ENCODE assay signal across 27 mouse cellular contexts in the genomic region with DNA sequence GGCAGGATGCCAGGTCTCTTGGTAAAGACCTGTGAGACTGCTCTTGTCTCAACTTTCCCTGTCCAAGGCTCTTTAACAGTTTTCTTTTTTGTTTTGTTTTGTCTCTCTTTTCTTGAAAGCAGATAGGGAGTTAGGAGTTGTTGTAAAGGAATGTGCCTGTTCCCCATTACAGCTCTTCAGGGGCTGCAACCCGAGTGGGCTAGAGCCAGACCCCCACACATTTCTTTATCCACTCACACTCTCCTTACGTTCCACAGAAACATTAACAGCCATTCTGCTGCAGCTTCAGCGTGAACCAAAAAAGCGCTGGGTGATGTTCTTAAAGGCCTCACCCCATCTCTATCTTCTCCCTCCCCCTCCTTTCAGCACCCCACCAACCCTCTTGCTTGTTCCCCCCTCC.
A peak's percentile ranks its signal among the peaks of the same experiment; 100 is the strongest.
DNase-seq lines count a peak whose midpoint lies in the region; ATAC-seq and TF ChIP-seq lines count a peak whose summit lies in the region.
"Had no signal": no experiment of that assay in that cellular context is flagged by ENCODE, and none has a peak within 500 bp of the region (broad histone marks: within the 10 kb centered on the region; RNA-seq: fewer than 3 reads in every experiment).

No protein-coding gene starts in this region.

- no peak overlapping the region for H3K9ac ChIP-seq in kidney, postnatal 0 days (ENCODE audit: low read depth, low read length)
- H3K9ac ChIP-seq in embryonic facial prominence, embryonic 14.5 days (ENCODE audit: low read depth, low read length), result no peak overlapping the region
- no peak overlapping the region for H3K9ac ChIP-seq in limb, embryonic 13.5 days
- H3K9ac ChIP-seq: forebrain, postnatal 0 days; heart, embryonic 13.5 days; liver, embryonic 14.5 days; midbrain, embryonic 13.5 days; neural tube, embryonic 13.5 days had no signal

- no peak overlapping the region for H3K4me3 ChIP-seq in kidney, postnatal 0 days (replicated peaks; ENCODE audit: low read depth, low read length)
- no peak overlapping the region for H3K4me3 ChIP-seq in embryonic facial prominence, embryonic 14.5 days (ENCODE audit: low read depth, low read length)
- H3K4me3 ChIP-seq in limb, embryonic 13.5 days, result no peak overlapping the region
- H3K4me3 ChIP-seq: heart, embryonic 13.5 days; midbrain, embryonic 13.5 days; neural tube, embryonic 13.5 days had no signal

- H3K4me2 ChIP-seq in kidney, postnatal 0 days (ENCODE audit: low read length), result no peak overlapping the region
- H3K4me2 ChIP-seq in embryonic facial prominence, embryonic 14.5 days (ENCODE audit: low read depth, low read length), result no peak overlapping the region
- H3K4me2 ChIP-seq in limb, embryonic 13.5 days (replicated peaks), result no peak overlapping the region
- H3K4me2 ChIP-seq: heart, embryonic 13.5 days; midbrain, embryonic 13.5 days; neural tube, embryonic 13.5 days had no signal

- no peaks in the 10 kb centered on the region for H3K27me3 ChIP-seq in kidney, postnatal 0 days (ENCODE audit: insufficient read depth, low read length)
- no peaks in the 10 kb centered on the region for H3K27me3 ChIP-seq in embryonic facial prominence, embryonic 14.5 days (replicated peaks; ENCODE audit: control insufficient read depth, insufficient read depth, low read length)
- H3K27me3 ChIP-seq in limb, embryonic 13.5 days, result no peaks in the 10 kb centered on the region
- H3K27me3 ChIP-seq: CH12.LX; midbrain, embryonic 13.5 days; neural tube, embryonic 13.5 days had no signal

- H3K9me3 ChIP-seq in kidney, postnatal 0 days (replicated peaks; ENCODE audit: low read length), result no peaks in the 10 kb centered on the region
- H3K9me3 ChIP-seq in embryonic facial prominence, embryonic 14.5 days (ENCODE audit: control insufficient read depth, low read length), result no peaks in the 10 kb centered on the region
- no peaks in the 10 kb centered on the region for H3K9me3 ChIP-seq in limb, embryonic 13.5 days
- H3K9me3 ChIP-seq: heart, embryonic 13.5 days; midbrain, embryonic 13.5 days; neural tube, embryonic 13.5 days had no signal

- peak; percentile 14 for DNase-seq in cerebellum, adult 11 months
- DNase-seq in cerebellum, adult 8-10 months, result no peak
- DNase-seq in kidney, postnatal 0 days (ENCODE audit: low spot score), result peak; percentile 12
- DNase-seq in kidney, postnatal 25 days, result no peak
- DNase-seq in embryonic facial prominence, embryonic 14.5 days (ENCODE audit: low spot score), result peak; percentile 61
- DNase-seq in gastrocnemius, adult 8-10 months (ENCODE audit: low spot score in 2 of 2), result no peak
- DNase-seq in frontal cortex, postnatal 36 days (ENCODE audit: low spot score in 2 of 2), result no peak
- DNase-seq: adrenal gland, adult 8-10 months; forebrain, postnatal 0 days; gastrocnemius, postnatal 36 days; heart, adult 18-20 months; heart, postnatal 10 days; kidney, adult 18-20 months; layer of hippocampus, adult 9-11 months; liver; lung, adult 2 months; lung, postnatal 10 days; right cerebral cortex, postnatal 4 days had no signal

- no peaks in the 10 kb centered on the region for H3K36me3 ChIP-seq in kidney, postnatal 0 days (ENCODE audit: insufficient read depth, low read length)
- H3K36me3 ChIP-seq in embryonic facial prominence, embryonic 14.5 days (ENCODE audit: control insufficient read depth, insufficient read depth, low read length), result no peaks in the 10 kb centered on the region
- no peaks in the 10 kb centered on the region for H3K36me3 ChIP-seq in limb, embryonic 13.5 days
- H3K36me3 ChIP-seq: heart, embryonic 13.5 days; midbrain, embryonic 13.5 days; neural tube, embryonic 13.5 days had no signal

- 45% methylated on average over 4 of the region's 4 CpGs for WGBS in kidney, postnatal 0 days
- WGBS in embryonic facial prominence, embryonic 14.5 days, result 30% methylated on average over 4 of the region's 4 CpGs
- WGBS in limb, embryonic 13.5 days, result 40% methylated on average over 4 of the region's 4 CpGs

- no peak overlapping the region for H3K27ac ChIP-seq in kidney, postnatal 0 days
- H3K27ac ChIP-seq in embryonic facial prominence, embryonic 14.5 days (replicated peaks; ENCODE audit: low read depth, low read length), result peak overlapping the region; percentile 24
- H3K27ac ChIP-seq in limb, embryonic 13.5 days, result peak overlapping the region; percentile 69; the same call in 1 of the 2 replicates
- H3K27ac ChIP-seq: heart, embryonic 13.5 days; liver, embryonic 14.5 days; macrophage; midbrain, embryonic 13.5 days; neural tube, embryonic 13.5 days had no signal

- ATAC-seq in kidney, postnatal 0 days (replicated peaks; ENCODE audit: low FRiP score, low read depth), result no peak; the same call in 1 of the 2 replicates
- ATAC-seq in embryonic facial prominence, embryonic 14.5 days (ENCODE audit: low read depth), result peak; percentile 44
- ATAC-seq in limb, embryonic 13.5 days (ENCODE audit: low FRiP score, low read depth), result peak; percentile 90
- ATAC-seq: activated CD4-positive, CD25-positive, alpha-beta regulatory T cell, adult 4 months; forebrain, postnatal 0 days; hindbrain, embryonic 16.5 days; midbrain, embryonic 13.5 days had no signal

- TF ChIP-seq CTCF in kidney, postnatal 0 days (IDR thresholded peaks at IDR 0.05; ENCODE audit: low read depth), result no peak

- no peaks in the 10 kb centered on the region for H3K4me1 ChIP-seq in kidney, postnatal 0 days (replicated peaks; ENCODE audit: insufficient read depth, low read length)
- H3K4me1 ChIP-seq in embryonic facial prominence, embryonic 14.5 days (ENCODE audit: control insufficient read depth, insufficient read depth, low read length), result peaks cover 6% of the 10 kb centered on the region; the same call in 1 of the 2 replicates
- peaks cover 16% of the 10 kb centered on the region for H3K4me1 ChIP-seq in limb, embryonic 13.5 days
- H3K4me1 ChIP-seq: midbrain, embryonic 13.5 days; neural tube, embryonic 13.5 days had no signal

Comparison
In these comparisons a context has a peak if more than half of its experiments do, and no peak if none do; other contexts are left out.
1. DNase-seq: peak in cerebellum, adult 11 months (single experiment), kidney, postnatal 0 days (single experiment) and embryonic facial prominence, embryonic 14.5 days (single experiment); none in cerebellum, adult 8-10 months (single experiment), kidney, postnatal 25 days (0 of 2), gastrocnemius, adult 8-10 months (0 of 2) and frontal cortex, postnatal 36 days (0 of 2).